Mouse (Mus musculus): Measurements from ENCODE around the gene Arx.

- no peak for TF ChIP-seq CTCF (IDR thresholded peaks at IDR 0.05; ENCODE audit: insufficient read depth, low read length)
- no peak for TF ChIP-seq POLR2A (IDR thresholded peaks at IDR 0.05; ENCODE audit: borderline replicate concordance, extremely low read depth, low read depth, low read length)
These were observed 34.9 kb upstream of the Arx start for GRCm38 (mm10) chrX:93251329-93251728.

Data from lung, adult 2 months (tissue).